ENCODE assay signal across 25 mouse cellular contexts in the genomic region with DNA sequence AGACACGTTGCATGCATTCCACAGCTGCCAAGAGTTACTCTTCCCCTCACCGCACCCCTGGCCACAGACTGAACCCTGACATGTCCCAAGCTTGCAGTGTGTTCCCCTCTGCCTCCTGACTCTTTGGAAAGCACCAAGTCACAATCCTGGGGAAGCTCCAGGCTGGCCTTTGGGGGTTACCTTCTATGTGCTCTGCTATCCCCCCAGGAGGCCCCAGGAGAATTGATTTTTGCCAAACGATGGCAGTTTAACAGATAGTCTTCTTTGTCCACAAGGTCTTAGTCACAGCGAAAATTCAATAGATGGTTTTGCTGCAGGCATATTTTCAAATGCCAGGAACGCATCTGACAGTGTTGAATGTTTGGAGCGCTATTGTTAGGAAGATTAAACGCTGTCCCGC.
"Had no signal": no experiment of that assay in that cellular context is flagged by ENCODE, and none has a peak within 500 bp of the region (broad histone marks: within the 10 kb centered on the region; RNA-seq: fewer than 3 reads in every experiment).

No protein-coding gene starts in this region.

- DNase-seq: kidney, adult 2 months; kidney, postnatal 25 days; layer of hippocampus, adult 9-11 months; liver; lung, adult 18-20 months; lung, postnatal 10 days; lung, postnatal 36 days; right cerebral cortex, adult 18-20 months; right cerebral cortex, postnatal 14 days; right cerebral cortex, postnatal 4 days; thymus, adult 2 months; thymus, postnatal 14 days; thymus, postnatal 4 days had no signal

- H3K4me1 ChIP-seq: limb, embryonic 13.5 days; liver, embryonic 12.5 days; liver, embryonic 15.5 days; lung, embryonic 15.5 days; megakaryocyte, embryonic 14.5 days had no signal

- ATAC-seq: intestine, embryonic 16.5 days; liver, embryonic 12.5 days had no signal

- H3K27me3 ChIP-seq: liver, embryonic 12.5 days; liver, embryonic 15.5 days; lung, embryonic 15.5 days; megakaryocyte, embryonic 14.5 days; neural tube, embryonic 13.5 days had no signal

- H3K9ac ChIP-seq: limb, embryonic 13.5 days; liver, embryonic 12.5 days; liver, embryonic 15.5 days; lung, embryonic 15.5 days; neural tube, embryonic 13.5 days had no signal

- H3K36me3 ChIP-seq: limb, embryonic 10.5 days; limb, embryonic 13.5 days; liver, embryonic 12.5 days; liver, embryonic 15.5 days; lung, embryonic 15.5 days; midbrain, embryonic 10.5 days; neural tube, embryonic 13.5 days had no signal

- H3K4me3 ChIP-seq: layer of hippocampus, adult 2 months; limb, embryonic 10.5 days; limb, embryonic 13.5 days; liver, embryonic 12.5 days; liver, embryonic 15.5 days; lung, embryonic 15.5 days; megakaryocyte, embryonic 14.5 days; midbrain, embryonic 10.5 days; neural tube, embryonic 13.5 days had no signal

- H3K9me3 ChIP-seq: limb, embryonic 10.5 days; limb, embryonic 13.5 days; liver, embryonic 12.5 days; liver, embryonic 15.5 days; lung, embryonic 15.5 days; midbrain, embryonic 10.5 days; neural tube, embryonic 13.5 days had no signal

- H3K4me2 ChIP-seq: limb, embryonic 13.5 days; liver, embryonic 12.5 days; liver, embryonic 15.5 days; lung, embryonic 15.5 days; neural tube, embryonic 13.5 days had no signal

- H3K27ac ChIP-seq: kidney, postnatal 0 days; layer of hippocampus, adult 2 months; limb, embryonic 10.5 days; limb, embryonic 13.5 days; liver, embryonic 12.5 days; liver, embryonic 15.5 days; lung, embryonic 15.5 days; midbrain, embryonic 10.5 days; neural tube, embryonic 13.5 days; stomach, postnatal 0 days had no signal
